Mouse (Mus musculus) thymus, postnatal 0 days (tissue): ENCODE data around the gene Mri1. TPM values are rescaled to one million over a fixed set of nuclear protein-coding genes. Genes with fewer than 3 reads are reported as not detected.

ENCODE experiments used
- DNase-seq: peaks from one replicate; pipeline ENCODE4 v3.0.0-alpha.2; 2015; ENCODE audit warnings: low spot score
- polyA plus RNA-seq: library from polyadenylated mRNA; unstranded; fragments of >200 nt; fragmentation: Nextera tagmentation; extraction: Ambion mirVana; gene quantifications from 2 replicates; pipeline ENCODE4 v1.2.1, GENCODE M21; 2015

Gene Mri1
- 80.0 and 85.4 TPM in 2 replicates for polyA plus RNA-seq

GRCm38 (mm10) chr8:84256822-84257610, at the start of gene Mri1:
Gene Mri1, minus strand, starts transcription at chr8:84257326.
- DNase-seq = peak; percentile 90

DNA sequence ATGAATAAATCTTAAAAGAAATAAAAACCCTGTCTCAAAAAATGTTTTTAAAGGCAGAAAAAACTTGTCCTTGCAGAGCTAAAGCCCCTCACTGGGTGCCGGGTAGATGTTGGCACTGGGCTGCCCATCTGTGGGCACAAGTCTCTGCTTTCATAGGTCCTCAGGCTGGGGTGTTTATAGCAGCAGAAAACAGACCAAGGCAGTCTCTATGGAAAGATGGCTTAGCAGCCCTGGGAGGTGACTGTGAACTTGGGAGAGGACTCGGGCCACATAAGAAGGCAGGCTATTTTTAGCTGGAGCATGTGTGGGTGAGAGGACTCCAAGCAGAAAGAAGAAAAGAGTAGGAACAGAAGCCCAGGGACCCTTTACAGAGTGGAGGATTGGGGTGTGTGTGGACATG, 46.8 kb upstream of the Mri1 start:
- DNase-seq = no peak

DNA sequence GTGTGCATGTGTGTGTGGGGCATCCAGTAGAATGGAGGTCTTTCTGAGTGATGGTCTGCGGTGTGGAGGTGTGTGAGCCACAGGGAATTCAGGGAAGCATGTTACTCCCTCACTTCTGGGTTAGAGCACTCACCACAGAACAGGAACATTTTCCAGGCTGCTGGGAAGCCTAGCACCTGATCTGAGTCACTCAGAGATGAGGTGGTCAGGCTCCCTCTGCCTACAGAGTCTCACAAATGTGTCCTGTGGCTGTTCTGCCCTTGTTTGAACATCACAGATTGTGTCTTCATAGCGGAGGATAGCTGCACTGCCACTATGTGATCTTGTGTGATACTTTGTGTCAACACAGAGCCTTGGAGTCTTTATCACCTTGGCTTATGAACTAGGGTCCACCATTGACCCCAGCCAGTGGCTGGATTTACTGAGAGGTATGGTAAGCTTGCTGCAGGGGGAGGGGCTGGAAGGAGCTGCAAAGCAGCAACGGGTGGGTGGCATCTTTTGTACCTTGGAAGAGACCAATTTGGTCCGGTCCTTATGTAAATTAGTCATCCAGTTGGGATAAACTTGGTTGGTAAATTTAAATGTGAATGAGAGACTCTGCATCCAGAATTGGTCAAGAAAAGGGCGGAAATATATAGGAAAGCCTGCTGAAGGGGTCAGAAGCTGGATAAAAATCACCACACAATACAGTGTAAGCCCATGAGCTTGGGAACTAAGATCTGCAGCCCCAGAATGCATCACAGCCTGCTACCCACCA, 40.1 kb upstream of the Mri1 start:
- DNase-seq = no peak

DNA sequence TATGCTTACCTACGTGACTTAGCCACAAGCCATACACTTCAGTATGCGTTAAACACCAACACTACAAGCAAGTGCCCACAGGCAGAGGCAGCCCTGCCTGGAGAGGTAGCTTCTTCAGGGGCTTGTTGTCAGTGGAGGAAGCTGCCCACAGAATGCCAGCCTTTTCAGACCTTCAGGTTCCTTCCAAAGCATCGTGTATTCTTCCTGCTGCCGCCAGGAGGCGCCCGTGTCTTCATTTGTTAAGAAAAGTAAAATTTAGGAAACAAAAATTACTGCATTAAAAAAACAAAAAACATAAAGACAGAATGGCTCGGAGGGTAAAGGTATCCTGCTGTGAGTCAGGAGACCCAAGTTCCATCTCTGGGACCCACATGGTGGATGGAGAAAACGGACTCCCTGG, 34.6 kb upstream of the Mri1 start:
- peak; percentile 76 for DNase-seq

- DNase-seq = no peak
Observed at GRCm38 (mm10) chr8:84291086-84291485, 34.0 kb upstream of the Mri1 start.

GRCm38 (mm10) chr8:84288892-84289291, 31.8 kb upstream of the Mri1 start:
- peak; percentile 40 for DNase-seq

- DNase-seq = peak; percentile 72
Observed at GRCm38 (mm10) chr8:84285665-84286064, 28.5 kb upstream of the Mri1 start.

DNA sequence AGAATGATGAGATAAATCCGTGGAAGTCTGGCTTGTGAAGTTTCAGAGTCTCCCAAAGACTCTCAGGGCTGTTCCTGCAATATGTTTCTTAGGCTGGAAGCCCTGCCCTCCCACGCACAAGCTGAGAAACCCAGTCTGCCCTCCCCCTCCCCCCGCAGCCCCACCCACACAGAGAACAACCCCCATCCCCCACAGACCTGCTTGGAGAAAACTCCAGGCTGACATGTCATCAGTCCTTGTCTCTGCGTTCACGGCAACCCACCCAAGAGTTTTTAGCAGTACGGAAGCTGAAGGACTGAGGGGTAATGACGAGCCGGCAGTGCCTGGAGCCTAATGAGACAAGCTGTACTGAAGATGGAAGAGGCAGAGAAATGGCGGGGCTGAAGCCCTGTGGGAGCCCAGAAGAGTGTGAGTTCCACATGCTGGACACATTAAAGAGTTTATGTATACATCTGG, 27.5 kb upstream of the Mri1 start:
- no peak for DNase-seq

- DNase-seq = no peak
Observed at GRCm38 (mm10) chr8:84280777-84281176, 23.7 kb upstream of the Mri1 start.

DNA sequence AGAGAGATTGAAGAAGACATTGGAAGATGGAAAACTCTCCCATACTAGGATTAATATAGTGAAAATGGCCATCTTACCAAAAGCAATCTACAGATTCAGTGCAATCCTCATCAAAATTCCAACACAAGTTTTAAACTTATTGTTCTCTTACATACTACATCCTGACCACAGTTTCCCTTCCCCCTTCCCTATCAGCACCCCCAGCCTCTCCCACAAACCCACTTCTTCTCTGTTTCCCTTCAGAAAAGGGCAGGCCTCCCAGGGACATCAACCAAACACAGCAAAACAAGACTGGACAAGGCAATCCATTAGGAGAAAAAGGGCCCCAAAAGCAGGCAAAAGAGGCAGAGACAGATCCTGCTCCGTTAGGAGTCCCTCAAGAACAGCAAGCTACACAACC, 19.3 kb upstream of the Mri1 start:
- DNase-seq = no peak

- DNase-seq = no peak
Observed at GRCm38 (mm10) chr8:84273968-84274367, 16.8 kb upstream of the Mri1 start.

DNA sequence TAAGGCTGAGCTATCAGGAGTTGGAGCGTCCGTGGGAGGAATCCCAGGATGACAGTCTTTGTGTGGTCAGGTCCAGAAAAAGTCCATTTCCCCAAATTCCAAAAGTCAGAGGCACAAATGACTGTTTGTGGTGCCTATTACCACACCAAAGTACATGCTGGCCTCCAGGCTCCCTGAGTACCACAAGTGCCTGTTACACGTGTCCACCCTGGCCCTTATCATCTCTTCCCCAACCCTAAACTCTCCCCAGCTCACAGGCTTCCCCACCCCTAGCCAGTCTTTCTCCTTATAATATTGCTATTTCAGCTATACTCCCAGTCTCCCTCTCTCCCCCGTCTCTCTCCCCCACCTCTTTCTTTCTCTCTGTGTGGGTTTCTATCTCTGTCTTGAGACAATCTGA, 15.2 kb upstream of the Mri1 start:
- DNase-seq = no peak

DNA sequence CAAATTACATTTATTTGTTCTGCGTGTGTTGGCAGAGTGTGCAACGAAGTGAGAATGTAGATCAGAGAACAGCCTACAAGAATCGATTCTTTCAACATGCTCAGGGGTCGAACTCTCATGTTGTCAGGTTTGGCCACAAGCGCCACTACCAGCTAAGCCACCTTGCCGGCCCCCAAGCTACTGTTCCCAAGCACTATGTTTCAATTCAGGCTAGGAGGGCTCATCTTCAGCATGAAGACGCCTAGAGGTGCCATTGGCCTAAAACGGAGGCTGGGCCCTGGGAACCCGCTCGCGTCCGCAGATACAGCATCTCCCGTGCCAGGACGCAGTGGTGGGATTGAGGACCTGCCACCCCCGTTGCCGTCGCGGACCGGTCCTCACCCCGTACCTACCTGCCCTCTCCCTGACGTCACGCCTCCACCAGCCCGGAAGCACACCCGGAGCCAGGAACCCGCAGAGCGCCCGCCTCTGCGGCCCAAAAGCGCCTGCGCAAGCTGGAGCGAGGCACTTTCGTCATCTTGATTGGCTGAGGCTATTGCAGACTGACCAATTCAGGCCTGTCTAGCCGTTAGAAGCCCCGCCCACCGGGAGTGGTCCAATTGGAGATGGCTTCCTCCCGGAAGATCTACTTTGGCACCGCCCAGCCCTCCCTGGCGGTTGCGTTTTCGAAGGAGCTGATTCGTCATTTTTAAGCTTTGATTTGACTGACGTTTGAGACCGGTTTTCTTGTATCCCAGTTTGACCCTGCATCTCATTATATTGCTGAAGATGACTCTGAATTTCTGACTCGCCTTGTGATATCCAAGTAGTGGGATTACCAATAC, 13.0 kb upstream of the Mri1 start, which contains the start of gene Ccdc130:
Gene Ccdc130, minus strand, starts transcription at position 431 of the 824 bp plus-strand sequence.
- DNase-seq = peak; percentile 100

DNA sequence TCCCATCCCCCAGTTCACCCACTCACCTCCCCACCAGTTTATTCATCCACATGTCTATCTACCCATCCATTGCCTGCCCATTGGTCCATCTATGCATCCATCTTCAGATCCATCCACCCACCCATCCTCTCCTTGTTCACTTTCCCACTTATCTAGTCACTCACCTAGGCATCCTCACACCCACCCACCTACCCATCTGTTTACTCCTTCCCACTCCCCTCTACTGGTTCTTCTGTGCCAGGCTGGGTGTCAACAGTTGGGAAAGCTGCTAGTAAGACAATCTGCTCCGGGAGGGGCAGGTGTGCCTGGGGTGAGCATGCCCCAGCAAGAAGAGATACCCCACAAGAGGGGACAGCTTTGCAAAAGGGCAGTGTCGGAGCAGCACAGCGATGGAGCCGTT, 4.0 kb upstream of the Mri1 start:
- DNase-seq = no peak

DNA sequence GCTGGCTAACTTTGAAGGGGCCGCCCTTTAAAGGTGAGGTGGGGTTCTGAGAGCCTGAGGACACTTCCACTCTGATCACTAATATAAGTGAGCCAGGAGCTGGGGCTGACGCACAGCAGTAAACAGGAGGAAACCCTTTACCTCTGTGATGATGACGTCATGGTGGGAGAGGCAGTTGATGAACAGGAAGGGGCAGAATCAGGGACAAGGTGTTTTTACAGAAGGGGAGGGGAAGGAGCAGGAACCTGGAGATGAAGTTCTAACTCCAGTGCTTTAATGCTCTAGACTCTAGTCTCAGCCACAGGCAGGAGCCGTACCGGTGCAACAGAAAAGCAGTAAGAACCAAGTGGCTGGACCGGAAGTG, 686 bp downstream of the Mri1 start:
- peak; percentile 44 for DNase-seq

DNA sequence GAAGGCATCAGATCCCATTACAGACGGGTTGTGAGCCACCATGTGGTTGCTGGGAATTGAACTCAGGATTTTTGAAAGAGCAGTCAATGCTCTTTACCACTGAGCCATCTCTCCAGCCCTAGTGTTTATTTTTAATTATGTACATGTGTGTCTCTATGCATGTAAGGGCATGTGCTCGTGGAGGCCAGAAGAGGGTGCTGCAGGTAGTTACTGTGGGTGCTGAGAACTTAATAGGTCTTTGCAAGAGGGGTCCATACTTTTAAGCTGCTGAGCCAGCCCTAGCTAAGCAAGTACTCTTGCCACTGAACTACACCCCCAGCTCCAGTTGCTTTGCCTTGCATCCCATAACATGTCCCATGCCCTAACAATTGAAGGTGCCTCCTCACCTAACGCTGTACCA, 1.3 kb downstream of the Mri1 start:
- peak; percentile 28 for DNase-seq

- DNase-seq = peak; percentile 96
Observed at GRCm38 (mm10) chr8:84249257-84250170, 7.6 kb downstream of the Mri1 start, which contains the start of gene D8Ertd738e. Gene D8Ertd738e, minus strand, starts transcription at chr8:84249719.

- DNase-seq = no peak
Observed at GRCm38 (mm10) chr8:84241821-84242220, 15.3 kb downstream of the Mri1 start.

GRCm38 (mm10) chr8:84241167-84241566, 16.0 kb downstream of the Mri1 start:
- no peak for DNase-seq

DNA sequence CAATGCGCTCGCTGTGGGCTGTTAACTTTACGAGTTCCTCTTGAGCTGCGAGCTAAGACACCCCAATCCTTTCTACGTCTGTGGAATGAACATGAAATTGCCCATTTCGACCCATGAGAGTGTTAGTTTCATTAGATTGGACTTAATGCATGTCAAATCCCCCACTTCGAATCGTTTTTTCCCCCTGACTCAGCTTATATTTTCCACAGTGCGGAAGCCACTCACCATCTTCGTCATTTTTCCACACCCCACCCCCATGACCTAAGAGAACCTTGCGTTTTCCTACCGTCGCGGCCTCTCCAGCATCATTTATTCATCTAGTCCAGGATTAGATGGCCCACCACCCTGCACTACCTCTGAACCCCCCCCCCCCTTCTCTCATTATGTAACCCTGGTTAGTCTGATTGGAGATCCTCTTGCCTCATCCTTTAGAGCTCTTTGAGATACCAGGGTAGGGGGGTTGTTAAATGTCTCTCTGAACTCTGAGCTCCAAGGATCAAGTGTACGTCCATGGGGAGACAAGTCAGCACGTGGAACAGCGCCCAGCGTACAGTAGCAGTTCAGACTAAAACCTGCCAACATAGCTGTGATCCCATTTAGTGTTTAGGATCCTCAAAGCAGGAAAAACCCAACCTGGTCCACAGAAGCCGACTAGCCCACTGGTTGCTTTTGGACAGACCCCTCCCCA, 19.4 kb downstream of the Mri1 start:
- peak; percentile 13 for DNase-seq
